Mouse (Mus musculus): ENCODE results near the gene Zfp64. TPM values are rescaled to one million over a fixed set of nuclear protein-coding genes. Genes with fewer than 3 reads are reported as not detected.

The Zfp64 gene
- total and polyA plus RNA-seq, 3 experiments: 20.0 to 37.0 (median 25.1) TPM

DNA sequence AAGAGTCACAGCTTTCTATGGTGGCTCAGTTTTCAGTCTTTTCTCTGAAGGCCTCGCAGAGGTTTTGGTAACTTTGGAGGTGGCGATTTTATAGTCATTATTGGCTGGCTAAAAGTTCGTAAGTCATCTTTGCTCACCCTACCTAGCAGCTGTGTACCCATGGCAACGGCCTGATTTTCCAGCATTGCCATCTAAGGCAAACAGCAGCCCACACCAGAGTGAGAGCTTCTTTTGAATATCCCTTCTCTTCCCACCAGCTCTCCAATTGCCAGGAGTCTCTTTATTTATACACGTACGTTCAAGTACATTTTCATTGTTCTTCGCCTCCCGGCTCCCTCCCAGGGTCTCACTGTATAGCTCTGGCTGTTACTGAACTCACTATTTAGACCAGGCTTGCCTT is 59.9 kb downstream of the Zfp64 start:
- dilution Hi-C loops (cut with MboI; ENCODE audit: extremely low pct_ligation_motif_present, extremely low pct_unique_long_range_greater_than_20kb, low sequenced_read_pairs): no loop called here
- H3K9me3 ChIP-seq (replicated peaks; ENCODE audit: low read length): peaks cover 38% of the 10 kb centered on the region
- H3K4me2 ChIP-seq (ENCODE audit: insufficient read depth, low read depth, poor library complexity, severe bottlenecking): no peak overlapping the region
- H3K4me3 ChIP-seq (replicated peaks in 1 of 3; ENCODE audit: low read depth in 2 of 3, low read length in 2 of 3, poor library complexity in 1 of 3): no peak overlapping the region
- H3K9ac ChIP-seq (ENCODE audit: insufficient read depth, low read depth): no peak overlapping the region
- H3K4me1 ChIP-seq (ENCODE audit: control insufficient read depth in 1 of 2, insufficient read depth in 2 of 2): peaks cover 0 to 56% of the 10 kb centered on the region in 2 experiments; a peak in 2 of 4 replicates
- H3K79me2 ChIP-seq (replicated peaks; ENCODE audit: control insufficient read depth, extremely low read depth, insufficient read depth, poor library complexity, severe bottlenecking): no peaks in the 10 kb centered on the region
- in situ Hi-C loops (cut with MboI; ENCODE audit: low pct_ligation_motif_present, low pct_unique_long_range_greater_than_20kb, low sequenced_read_pairs): loop anchor here (25.0 kb wide), 1 partner anchor 433 kb away; no protein-coding TSS in a partner anchor
- peaks cover 0 to 41% of the 10 kb centered on the region in 2 experiments for H3K36me3 ChIP-seq (replicated peaks in 1 of 2; ENCODE audit: control insufficient read depth in 1 of 2, insufficient read depth in 1 of 2, low read length in 1 of 2)
- TF ChIP-seq KAT2A (IDR thresholded peaks at IDR 0.05; ENCODE audit: insufficient replicate concordance, low read length): no peak
- no peak for TF ChIP-seq POLR2A (IDR thresholded peaks at IDR 0.05; ENCODE audit: low read depth, low read length)
- TF ChIP-seq NELFE (IDR thresholded peaks at IDR 0.05; ENCODE audit: low read depth, low read length): no peak
- TF ChIP-seq ZMIZ1 (IDR thresholded peaks at IDR 0.05; ENCODE audit: low read depth, low read length): no peak
- no peak for TF ChIP-seq TBP (conservative IDR thresholded peaks at IDR 0.05; ENCODE audit: low read depth, low read length)
- no peak for TF ChIP-seq MAZ (IDR thresholded peaks at IDR 0.05; ENCODE audit: low read depth, low read length)
- TF ChIP-seq MAX (IDR thresholded peaks at IDR 0.05; ENCODE audit: low read length): no peak
- no peak for TF ChIP-seq IRF4 (IDR thresholded peaks at IDR 0.05; ENCODE audit: low read depth, low read length)
- no peak for TF ChIP-seq GABPA (IDR thresholded peaks at IDR 0.05; ENCODE audit: insufficient replicate concordance, low read depth, low read length)
- no peak for TF ChIP-seq HCFC1 (IDR thresholded peaks at IDR 0.05; ENCODE audit: low read depth, low read length)
- TF ChIP-seq BHLHE40 (IDR thresholded peaks at IDR 0.05; ENCODE audit: low read depth, low read length): no peak
- TF ChIP-seq RAD21 (IDR thresholded peaks at IDR 0.05; ENCODE audit: low read depth, low read length): no peak
- TF ChIP-seq ZC3H11A (IDR thresholded peaks at IDR 0.05; ENCODE audit: low read depth, low read length): no peak
- no peak for DNase-seq (ENCODE audit: extremely low read depth)
- no peak overlapping the region for H3K27ac ChIP-seq (ENCODE audit: insufficient read depth, low read depth)
- no peaks in the 10 kb centered on the region for H3K27me3 ChIP-seq (replicated peaks)

DNA sequence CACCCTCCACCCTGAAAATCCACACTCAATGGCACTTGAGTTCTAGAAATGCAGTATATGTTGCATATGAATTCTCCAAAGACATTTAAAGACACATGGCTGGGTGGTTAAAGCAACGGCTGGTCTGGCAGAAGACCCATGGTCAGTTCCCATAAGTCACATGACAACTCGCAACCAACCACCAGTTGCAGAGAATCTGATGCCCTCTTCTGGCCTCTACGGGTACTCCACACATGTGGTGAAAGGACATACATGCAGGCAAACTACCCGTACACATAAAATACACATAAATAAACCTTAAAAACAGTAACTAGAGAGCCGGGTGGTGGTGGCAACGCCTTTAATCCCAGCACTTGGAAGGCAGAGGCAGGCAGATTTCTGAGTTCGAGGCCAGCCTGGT is 60.6 kb downstream of the Zfp64 start:
- DNase-seq (ENCODE audit: extremely low read depth): no peak
- H3K9me3 ChIP-seq (replicated peaks; ENCODE audit: low read length): peaks cover 33% of the 10 kb centered on the region
- in situ Hi-C loops (cut with MboI; ENCODE audit: low pct_ligation_motif_present, low pct_unique_long_range_greater_than_20kb, low sequenced_read_pairs) (loop anchor here (25.0 kb wide), 1 partner anchor 432 kb away; no protein-coding TSS in a partner anchor), dilution Hi-C loops (cut with MboI; ENCODE audit: extremely low pct_ligation_motif_present, extremely low pct_unique_long_range_greater_than_20kb, low sequenced_read_pairs) (no loop called here)
- H3K27ac ChIP-seq (ENCODE audit: insufficient read depth, low read depth): no peak overlapping the region
- H3K4me1 ChIP-seq (ENCODE audit: control insufficient read depth in 1 of 2, insufficient read depth in 2 of 2): peaks cover 0 to 62% of the 10 kb centered on the region in 2 experiments; a peak in 2 of 4 replicates
- no peaks in the 10 kb centered on the region for H3K79me2 ChIP-seq (replicated peaks; ENCODE audit: control insufficient read depth, extremely low read depth, insufficient read depth, poor library complexity, severe bottlenecking)
- peaks cover 0 to 37% of the 10 kb centered on the region in 2 experiments for H3K36me3 ChIP-seq (replicated peaks in 1 of 2; ENCODE audit: control insufficient read depth in 1 of 2, insufficient read depth in 1 of 2, low read length in 1 of 2)
- H3K9ac ChIP-seq (ENCODE audit: insufficient read depth, low read depth): no peak overlapping the region
- no peaks in the 10 kb centered on the region for H3K27me3 ChIP-seq (replicated peaks)
- H3K4me3 ChIP-seq (replicated peaks in 1 of 3; ENCODE audit: low read depth in 2 of 3, low read length in 2 of 3, poor library complexity in 1 of 3): no peak overlapping the region
- TF ChIP-seq CTCF (conservative IDR thresholded peaks at IDR 0.05 in 1 of 2, IDR thresholded peaks at IDR 0.05 in 1 of 2; ENCODE audit: low read depth in 2 of 2, low read length in 2 of 2) (no peak), JUN (IDR thresholded peaks at IDR 0.05; ENCODE audit: insufficient read depth, low read depth, low read length) (no peak), NRF1 (IDR thresholded peaks at IDR 0.05; ENCODE audit: low read depth, low read length) (no peak), JUND (conservative IDR thresholded peaks at IDR 0.05; ENCODE audit: low read depth, low read length) (no peak), MYC (IDR thresholded peaks at IDR 0.05; ENCODE audit: low read depth, low read length) (no peak), POLR2A (IDR thresholded peaks at IDR 0.05; ENCODE audit: low read depth, low read length) (no peak), E2F4 (IDR thresholded peaks at IDR 0.05; ENCODE audit: insufficient replicate concordance, low read depth, low read length) (no peak), ETS1 (conservative IDR thresholded peaks at IDR 0.05; ENCODE audit: low read depth, low read length) (no peak), TCF12 (IDR thresholded peaks at IDR 0.05; ENCODE audit: low read depth, low read length) (no peak), ZKSCAN1 (IDR thresholded peaks at IDR 0.05; ENCODE audit: borderline replicate concordance, low read depth, low read length) (no peak), ZNF384 (IDR thresholded peaks at IDR 0.05; ENCODE audit: low read depth, low read length) (no peak)
- no peak overlapping the region for H3K4me2 ChIP-seq (ENCODE audit: insufficient read depth, low read depth, poor library complexity, severe bottlenecking)

Measured in CH12.LX (cell line).